Mouse (Mus musculus): ENCODE data around the gene Plcb3.

Plcb3 gene

DNA sequence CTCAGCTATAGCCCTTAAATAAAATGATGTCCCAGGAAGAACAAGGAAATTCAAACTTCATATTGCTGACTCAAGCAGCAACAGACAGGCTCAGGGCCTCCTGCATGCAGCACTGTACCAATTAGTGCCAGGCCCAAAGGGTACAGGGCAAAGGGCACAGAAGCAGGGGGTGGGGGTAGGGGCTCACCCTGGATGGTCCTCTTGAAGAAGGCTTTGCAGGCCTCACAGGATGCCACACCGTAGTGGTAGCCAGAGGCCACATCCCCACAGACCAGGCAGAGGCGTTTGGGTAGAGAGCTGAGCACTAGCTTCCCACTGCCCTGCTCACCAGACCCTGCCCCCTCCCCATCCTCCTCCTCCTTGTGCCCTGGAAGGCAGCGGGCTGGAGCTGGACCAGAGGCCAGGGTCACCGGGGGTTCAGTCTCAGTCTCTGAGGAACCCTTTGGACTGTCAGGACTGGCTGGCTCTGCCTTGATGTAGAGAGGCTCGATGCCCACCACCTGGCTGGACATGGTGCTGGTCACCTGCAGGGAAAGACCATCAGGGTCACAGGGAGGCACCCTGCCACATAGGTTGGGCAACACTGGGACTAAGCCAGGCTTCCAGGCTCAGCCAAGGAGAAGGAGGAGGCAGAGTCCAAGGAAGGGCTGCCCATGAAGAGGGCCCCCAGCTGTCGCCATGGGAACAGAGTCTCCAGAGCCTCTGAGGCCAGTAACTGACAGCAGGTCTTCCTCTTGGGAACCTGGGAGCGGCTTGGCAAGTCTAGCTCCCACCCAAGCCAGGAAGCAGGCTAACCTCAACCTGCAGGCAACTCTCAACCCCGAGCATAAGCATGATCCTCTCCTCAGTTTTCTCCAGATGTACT lies 56.2 kb downstream of the Plcb3 start:
- DNase-seq: no peak

DNA sequence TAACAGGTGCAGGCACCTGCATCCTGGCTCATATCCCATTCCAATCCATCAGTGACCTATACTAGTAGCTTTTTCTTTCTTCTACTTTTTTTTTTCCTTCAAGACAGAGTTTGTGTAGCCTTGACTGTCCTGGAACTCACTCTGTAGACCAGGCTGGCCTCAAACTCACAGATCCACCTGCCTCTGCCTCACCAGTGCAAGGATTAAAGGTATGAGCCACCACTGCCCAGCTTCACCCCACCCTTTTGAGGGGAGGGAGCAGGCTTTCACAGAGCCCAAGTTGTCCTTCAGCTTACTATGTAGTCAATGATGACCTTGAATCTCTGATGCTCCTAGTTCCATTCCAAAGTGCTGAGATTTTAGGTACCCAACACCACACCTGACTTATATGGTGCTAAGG lies 56.8 kb downstream of the Plcb3 start:
- DNase-seq: no peak

DNA sequence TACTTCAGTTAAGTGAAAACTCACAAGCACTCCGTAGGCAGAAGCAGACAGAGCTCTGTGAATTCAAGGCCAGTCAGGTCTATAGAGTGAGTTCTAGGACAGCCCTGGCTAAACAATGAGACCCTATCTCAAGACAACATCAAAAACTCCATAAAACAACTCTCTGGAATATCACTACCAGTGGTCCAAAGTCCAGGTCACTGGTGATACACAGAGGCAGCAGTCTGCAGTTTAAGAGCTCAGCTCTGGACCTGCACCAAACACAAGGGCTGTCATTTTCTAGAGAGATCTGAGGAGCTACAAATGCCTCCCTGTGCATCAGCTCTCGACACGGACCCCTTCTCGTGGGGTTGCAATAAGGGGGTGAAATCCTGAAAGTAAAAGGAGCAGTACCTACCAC lies 57.9 kb downstream of the Plcb3 start:
- no peak for DNase-seq

DNA sequence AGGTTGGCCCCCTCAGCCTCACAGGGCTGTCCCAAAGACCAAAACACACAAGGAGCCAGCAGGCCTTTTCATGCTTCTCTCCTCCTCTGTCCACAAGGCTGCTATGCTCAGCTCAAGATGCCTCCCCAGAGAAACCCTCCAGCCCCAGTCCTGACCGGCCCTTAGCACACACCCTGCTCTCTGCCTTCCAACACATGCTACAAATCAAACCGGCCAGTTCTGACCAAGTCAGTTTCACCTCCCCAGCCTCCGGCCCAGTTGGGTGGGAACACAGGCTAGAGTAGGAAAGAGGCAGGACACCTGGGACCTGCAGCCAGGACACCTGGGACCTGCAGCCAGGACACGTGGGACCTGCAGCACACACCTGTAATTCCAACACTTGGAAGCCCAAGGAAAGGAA lies 59.8 kb downstream of the Plcb3 start:
- DNase-seq: no peak

DNA sequence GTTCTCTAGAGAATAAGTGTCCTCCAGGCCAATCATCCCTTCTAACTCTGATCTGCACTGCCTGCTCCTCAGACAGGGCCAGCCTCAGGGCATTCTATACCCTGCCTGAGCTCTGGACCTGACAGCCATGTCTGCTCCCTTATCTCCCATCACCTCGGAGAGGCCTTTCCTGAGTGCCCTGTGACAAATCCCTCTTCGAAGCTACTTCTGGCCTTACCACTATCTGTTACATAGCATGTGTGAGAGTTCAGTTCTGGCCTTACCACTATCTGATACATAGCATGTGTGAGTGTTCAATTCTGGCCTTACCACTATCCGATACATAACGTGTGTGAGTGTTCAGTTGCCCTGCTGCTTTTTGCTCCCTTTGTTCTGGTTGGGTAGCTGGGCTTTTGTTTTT lies 61.0 kb downstream of the Plcb3 start:
- no peak for DNase-seq

DNA sequence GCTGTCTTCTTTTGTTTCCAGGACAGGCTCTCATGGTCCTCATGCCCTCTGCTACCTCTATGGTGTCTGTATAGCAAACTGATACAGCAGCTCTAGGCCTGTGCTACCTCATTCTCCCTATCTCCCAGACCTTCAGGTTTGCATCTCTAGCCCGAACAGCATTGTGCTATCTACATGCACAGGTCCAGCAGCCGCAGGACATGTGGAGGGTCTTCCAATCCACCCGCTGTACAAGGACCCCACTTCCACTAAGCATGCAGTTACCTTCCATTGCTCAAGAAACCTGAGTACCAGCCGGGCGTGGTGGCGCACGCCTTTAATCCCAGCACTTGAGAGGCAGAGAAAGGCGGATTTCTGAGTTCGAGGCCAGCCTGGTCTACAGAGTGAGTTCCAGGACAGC lies 61.7 kb downstream of the Plcb3 start:
- no peak for DNase-seq

DNA sequence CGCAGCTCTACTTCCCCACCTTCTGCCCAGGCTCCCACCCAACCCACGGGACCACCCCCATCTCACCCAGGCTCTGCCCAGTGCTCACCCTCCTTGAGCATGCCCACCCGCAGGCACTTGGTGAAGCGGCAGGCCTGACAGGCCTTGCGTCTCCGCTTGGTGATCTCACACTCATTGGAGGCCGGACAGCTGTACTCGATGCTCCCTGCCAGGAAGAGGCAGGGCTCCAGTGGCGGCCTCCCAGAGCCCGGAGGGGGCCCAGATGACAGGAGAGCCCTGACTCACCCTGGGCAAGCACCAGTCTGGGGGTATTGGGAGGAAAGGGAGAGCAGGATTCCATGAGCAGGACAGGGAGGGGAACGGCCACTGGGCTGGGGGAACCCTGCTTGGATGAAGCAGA lies 62.3 kb downstream of the Plcb3 start:
- no peak for DNase-seq

DNA sequence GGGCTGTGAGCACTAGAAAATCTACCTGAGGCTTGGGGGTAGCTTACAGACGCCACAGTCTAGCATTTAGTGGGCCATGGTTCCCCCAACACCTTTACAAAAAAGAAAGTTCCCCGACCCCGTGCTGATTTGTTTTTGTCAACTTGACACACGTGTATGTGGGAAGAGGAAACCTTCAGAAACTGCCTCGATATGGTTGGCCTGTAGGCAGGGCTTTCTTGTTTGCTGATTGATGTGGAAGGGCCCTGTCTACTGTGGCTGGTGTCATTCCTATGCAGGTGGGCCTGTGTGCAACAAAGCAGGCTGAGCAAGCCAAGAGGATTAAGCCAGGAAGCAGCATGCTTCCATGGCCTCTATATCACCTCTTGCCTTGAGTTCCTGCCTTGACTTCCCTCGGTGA lies 63.2 kb downstream of the Plcb3 start:
- no peak for DNase-seq

DNA sequence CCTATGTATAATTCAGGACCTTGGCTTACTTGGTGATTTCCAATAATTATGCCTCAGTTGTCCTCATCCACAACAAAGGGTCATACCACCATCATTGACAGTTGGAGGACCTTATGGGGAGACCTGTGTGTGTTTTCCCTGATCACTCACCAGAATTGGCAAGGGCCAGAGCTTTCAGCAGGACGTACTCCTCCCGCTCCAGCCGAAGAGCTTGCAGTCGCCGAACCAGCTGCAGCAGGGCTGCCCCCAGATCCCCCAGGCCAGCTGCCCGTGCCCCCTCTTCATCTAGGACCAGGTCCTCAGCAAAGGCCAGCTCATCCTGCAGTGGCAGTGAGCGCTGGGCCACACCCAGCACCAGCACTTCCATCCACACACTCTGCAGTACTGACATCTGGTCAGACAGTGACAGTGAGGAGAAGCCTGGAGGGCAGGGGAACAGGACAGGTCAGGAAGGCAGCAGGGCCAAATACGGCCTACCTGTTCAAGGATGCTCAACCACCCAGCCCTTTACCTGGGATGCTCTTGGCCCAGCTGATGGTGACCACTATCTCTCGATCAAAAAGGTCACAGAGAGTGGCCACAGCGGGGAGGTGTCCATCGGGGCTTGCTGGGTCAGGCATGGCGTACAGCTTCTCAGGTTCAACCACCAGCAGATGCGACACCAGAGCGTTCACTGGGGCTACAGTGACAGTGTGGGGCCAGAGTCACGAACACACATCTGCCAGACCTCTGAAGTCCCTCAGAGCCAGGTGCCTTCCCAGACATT lies 63.9 kb downstream of the Plcb3 start:
- no peak for DNase-seq

DNA sequence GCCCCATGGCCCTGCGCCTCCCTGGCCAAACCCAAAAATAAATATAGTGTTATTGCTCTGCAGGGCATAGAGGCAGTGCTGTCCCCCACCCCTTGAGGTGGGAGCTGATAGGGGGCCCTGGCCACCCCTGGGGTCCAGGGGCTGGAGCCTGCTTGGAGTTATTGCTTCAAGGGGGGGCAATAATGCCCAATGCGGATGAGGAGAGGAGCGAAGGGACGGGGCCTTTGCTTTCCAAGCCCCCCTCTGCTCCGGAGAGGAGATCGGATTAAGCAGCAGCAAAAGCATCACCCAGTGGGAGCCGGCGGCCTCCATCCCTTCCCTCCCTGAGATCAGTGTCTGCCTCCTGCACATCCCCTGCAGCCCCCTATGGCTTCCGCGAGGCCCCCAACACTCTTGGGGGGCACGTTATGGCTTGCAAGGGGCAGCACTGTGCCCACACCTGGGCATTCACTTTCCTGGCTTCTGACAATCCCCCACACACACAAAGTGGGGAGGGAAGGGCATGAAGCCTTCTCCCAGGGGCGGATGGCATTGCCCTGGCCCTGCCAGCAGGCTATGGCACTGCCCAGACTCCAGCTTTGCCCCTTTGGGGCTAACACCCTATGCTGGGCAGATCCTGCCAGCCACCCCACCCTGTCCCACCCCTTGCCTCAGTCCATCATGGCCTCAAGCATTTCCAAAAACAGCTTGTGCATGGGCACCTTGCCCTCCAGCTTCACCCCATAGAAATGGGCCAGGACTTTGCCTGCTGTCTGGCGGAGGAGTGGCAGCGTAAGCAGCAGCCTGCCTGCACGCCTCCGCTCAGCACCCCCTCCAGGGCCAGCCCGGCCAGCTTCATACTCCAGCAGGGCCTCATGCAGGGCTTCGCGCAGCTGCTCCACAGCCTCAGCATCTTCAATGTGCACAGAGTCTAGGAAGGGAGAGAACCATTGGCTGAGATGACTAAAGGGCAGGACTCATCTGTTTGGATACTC lies 64.9 kb downstream of the Plcb3 start:
- no peak for DNase-seq

DNA sequence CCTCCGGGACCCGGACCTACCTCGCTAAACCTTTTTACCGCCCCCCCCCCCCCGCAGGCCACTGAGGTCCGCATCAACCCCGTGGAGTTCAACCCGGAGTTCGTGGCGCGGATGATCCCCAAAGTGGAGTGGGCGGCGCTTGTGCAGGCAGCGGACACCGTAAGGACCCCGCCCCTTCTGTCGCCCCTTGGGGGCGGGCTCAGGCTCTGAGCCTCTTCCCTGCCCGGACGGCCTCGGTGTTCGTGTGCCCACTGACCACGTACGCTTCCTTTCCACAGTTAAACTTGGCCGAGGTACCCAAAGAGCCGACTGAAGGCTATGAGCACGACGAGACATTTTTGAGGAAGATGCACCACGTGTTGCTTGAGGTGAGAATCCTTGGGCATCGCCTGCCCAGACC lies 66.0 kb downstream of the Plcb3 start:
- peak; percentile 63 for DNase-seq

DNA sequence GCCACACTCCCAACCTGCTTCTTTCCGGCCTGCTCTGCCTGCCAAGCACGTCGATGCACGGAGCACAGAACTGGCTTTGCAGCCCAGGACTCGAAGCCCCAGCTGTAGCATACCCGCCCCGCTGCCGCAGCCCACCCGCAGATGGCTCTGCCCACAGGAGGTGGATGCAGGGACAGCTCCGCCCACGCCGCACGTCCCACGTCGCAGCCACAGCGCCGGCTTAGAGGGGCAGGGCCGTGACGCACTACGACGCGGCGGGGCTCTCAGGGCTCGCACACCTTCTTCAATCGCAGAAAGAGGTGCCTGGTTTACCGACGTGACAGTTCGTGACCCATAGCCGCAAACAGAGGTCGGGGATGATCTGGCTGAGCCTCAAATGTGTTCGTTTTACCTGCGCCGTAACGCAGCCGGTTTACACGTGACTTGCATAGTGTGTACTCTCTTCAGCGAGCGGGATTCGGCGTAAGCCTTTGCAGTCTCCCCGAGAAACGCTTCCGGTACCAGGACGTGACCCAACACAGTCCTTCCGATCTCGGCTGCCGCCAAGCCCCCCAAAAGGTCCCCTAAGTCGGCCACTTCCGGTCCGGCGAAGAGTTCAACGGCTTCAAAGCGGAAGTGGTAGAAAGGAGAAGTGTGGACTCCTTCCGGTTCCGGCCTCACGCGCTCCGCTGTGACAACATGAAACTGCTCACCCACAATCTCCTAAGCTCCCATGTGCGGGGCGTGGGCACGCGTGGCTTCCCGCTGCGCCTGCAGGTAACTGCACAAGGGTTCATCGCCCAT lies 66.6 kb downstream of the Plcb3 start, which contains the start of the genes Trmt112 and Prdx5:
Gene Trmt112 (plus strand): TSS at position 192 of the 783 bp plus-strand sequence.
Gene Prdx5 (minus strand): TSS at position 600 of the 783 bp plus-strand sequence.
- DNase-seq: peak; percentile 89

DNA sequence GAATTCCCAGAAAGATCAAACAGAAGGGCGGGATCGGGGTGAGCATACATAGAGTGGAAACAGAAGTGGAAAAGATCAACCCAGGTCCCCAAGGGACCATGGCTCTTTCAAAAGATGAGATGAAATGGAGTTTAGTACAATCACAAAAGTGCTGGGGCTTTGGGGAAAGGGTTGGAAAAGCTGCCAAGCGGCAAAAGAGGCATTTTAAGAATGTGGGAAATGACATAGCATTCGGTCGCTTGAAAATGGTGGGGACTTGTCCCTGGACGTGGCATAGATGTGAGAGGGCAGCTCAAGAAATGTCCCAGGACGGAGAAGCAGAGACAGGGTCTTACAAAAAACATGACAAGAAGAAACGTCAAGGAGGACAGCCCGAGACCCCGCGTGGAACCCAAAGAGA lies 67.2 kb downstream of the Plcb3 start:
- no peak for DNase-seq

DNA sequence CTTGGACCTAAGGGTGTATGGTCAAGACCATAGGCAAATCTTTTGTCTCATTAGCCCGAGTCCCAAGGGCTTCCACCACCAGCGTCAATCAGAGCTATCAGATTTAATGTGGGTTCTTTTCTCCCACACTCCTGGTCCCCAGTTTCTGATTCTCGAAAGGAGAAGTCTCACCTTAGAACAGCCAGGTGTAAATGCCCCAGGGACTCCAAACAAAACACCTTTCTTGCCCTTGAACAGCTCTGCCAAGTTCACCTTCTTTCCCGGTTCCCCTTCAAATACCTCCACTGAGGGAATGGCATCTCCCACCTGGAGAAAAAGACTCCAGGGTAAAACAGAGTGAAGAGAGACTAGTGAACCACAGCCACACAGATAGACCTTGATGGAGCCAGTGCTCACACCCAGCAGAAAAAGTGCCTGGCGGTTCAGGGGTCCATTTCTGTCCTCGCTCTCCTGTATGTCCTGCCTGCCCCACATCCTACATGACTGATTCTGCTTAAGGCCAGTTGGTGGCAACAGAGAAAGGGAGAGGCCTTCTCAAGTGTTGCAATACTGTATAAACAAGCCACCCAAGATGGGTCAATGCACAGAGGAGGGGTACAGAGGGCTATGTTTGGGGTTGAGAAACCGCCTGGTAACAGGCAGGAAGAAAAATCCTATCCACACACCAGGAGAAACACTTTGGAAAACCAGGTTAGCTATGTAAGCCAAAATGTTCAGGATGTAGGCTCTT lies 68.3 kb downstream of the Plcb3 start:
- no peak for DNase-seq

DNA sequence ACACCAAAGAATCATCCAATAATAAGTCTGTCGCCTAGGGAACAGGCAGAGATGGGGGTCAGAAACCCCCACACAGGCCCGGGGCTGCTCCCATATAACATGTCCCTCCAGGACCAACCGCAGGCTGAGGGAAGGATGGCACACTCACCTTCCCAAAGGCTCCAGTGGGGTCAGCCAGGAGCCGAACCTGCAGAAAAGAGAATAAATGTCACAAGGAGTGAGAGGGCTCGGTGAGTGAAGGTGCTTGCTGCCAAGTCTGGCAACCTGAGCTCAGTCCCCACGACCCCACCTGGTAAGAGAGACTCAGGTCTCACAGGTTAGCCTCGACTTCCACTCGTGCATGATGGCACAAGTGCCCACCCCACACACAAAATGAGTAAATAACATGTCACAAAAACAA lies 69.2 kb downstream of the Plcb3 start:
- no peak for DNase-seq

DNA sequence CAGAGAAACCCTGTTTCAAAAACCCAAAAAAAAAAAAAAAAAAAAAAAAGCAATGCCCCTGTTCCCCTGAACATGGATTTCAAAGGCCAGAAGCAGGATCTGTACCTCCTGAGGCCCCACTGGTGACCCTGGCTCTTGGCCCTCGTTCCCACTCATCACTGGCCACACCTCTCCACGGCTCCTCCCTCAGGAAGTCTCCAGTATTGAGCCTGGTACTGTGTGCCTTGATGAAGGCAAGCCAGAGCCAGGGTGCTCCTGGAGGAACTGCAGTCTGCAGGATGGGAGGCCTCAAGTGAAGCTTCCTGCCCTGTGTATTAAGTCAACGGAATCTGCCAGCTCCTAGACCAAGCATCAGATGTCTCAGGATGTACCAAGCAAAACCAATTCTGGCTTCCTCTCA lies 70.1 kb downstream of the Plcb3 start:
- DNase-seq: no peak

DNA sequence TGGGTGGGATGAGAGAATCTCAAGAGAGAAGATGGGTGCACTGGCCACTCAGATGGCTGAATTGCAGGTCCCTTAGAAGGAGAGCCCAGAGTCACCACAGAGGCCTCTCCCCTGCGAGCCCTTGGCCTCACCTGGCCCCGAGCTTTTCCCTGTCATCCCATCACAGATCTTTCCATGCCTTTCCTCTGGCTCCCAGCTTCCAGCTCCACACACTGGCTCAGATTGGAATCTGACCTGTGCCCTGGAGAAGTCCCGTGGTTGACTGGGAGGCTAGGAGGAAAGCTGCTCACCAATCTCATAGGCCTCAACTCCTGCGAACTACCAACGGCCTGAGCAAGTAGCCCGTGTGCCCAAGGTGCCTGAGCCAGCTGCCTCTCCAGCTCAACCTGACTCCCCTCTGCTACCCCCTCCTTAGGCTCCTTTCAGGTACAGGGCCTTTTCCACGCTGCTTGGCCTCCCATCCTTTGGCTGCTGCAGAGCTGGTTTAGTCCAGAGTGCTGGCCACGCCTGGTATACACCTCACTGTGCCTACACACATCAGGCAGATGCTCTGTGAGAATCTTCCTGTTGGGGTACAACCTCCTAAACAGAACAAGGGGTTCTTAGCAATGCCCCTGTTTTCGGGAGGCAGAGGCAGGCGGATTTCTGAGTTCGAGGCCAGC lies 70.6 kb downstream of the Plcb3 start:
- no peak for DNase-seq

DNA sequence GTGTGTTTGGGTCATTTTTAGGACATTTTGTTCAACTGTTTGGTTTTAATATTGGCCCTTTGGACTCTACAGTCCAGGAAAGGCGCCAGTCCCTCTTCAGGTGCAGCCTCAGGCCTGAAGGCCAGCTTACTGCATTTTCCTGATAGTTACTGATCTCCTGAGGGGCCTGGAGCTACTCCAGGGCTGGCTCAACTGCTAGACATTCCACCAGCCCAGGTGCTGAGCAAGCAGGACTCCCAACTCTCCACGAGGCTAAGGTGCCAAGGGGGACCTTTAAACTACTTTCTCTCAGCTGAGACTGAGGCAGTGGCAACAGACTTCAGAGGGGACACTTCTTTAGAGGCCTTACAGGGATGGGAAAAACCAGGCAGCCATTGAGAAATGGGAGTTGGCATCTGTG lies 71.4 kb downstream of the Plcb3 start:
- no peak for DNase-seq

DNA sequence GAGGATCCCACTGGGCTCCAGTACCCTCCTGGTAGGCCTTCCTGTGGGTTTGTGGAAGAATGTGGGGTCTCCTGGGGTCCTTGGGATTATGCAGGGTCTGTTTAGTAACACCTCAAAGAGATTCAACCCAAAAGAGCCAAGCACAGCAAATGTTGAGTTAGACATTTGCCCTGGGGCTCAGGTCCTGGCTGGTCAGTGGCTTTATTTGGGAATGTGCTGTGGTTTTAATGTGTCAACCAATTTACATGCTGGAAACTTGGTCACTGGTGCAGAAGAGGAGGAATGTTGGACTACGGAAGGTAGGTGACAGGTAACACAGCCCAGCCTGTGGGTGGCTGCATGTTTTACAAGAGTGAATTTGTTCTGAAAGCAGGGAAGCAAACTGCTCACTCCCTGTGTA lies 73.2 kb downstream of the Plcb3 start:
- DNase-seq: no peak

Measured in thymus, postnatal 25 days (tissue).